Mouse (Mus musculus) embryo, embryonic 11 days (tissue): ENCODE data around the gene Fzd7.

ENCODE experiments used
- DNase-seq: peaks from one replicate; pipeline ENCODE4 v3.0.0-alpha.2; 2015

The Fzd7 gene

GRCm38 (mm10) chr1:59503659-59504301 is 21.6 kb downstream of the Fzd7 start:
- no peak for DNase-seq

- DNase-seq: no peak
Observed at GRCm38 (mm10) chr1:59504302-59504700, 22.1 kb downstream of the Fzd7 start.

- no peak for DNase-seq
Observed at GRCm38 (mm10) chr1:59508463-59509139, 26.4 kb downstream of the Fzd7 start.

GRCm38 (mm10) chr1:59511566-59512270 is 29.5 kb downstream of the Fzd7 start:
- no peak for DNase-seq

- peak; percentile 92 for DNase-seq
Observed at GRCm38 (mm10) chr1:59516026-59516917, 34.0 kb downstream of the Fzd7 start, which contains the start of gene Gm973. TSS of gene Gm973 (plus strand) at chr1:59516264.

- no peak for DNase-seq
Observed at GRCm38 (mm10) chr1:59520226-59520837, 38.1 kb downstream of the Fzd7 start.

GRCm38 (mm10) chr1:59522456-59522855 is 40.2 kb downstream of the Fzd7 start:
- DNase-seq: no peak

GRCm38 (mm10) chr1:59523378-59523958 is 41.2 kb downstream of the Fzd7 start:
- DNase-seq: no peak

- DNase-seq: peak; percentile 45
Observed at GRCm38 (mm10) chr1:59524071-59524470, 41.8 kb downstream of the Fzd7 start.

- DNase-seq: no peak
Observed at GRCm38 (mm10) chr1:59524759-59525158, 42.5 kb downstream of the Fzd7 start.

- no peak for DNase-seq
Observed at GRCm38 (mm10) chr1:59527219-59527618, 45.0 kb downstream of the Fzd7 start.

GRCm38 (mm10) chr1:59534976-59535810 is 53.0 kb downstream of the Fzd7 start:
- DNase-seq: no peak
